Mouse (Mus musculus) midbrain, embryonic 12.5 days (tissue): ENCODE results near the gene Lrwd1. TPM values are rescaled to one million over a fixed set of nuclear protein-coding genes. Genes with fewer than 3 reads are reported as not detected.
"Not testable (repeated sequence)": the region's sequence is repeated elsewhere in the genome, so short reads cannot be mapped to it uniquely, and the experiment has no call there.

Experiments
- ATAC-seq: fragments of 200-750 bp; cut with Nextera tagmentation; 2 replicates; pipeline ENCODE4 v1.8.0; 2017; ENCODE audit warnings: low read depth, moderate TSS enrichment, moderate library complexity; ENCODE audit not compliant: low FRiP score
- H3K27ac ChIP-seq: fragments of 300-500 bp; sonication (generic); replicated peaks from 2 replicates; pipeline ENCODE4 v1.5.1; 2016; ENCODE audit warnings: mild to moderate bottlenecking
- H3K27me3 ChIP-seq: fragments of 300-500 bp; sonication (generic); 2 replicates; pipeline ENCODE4 v1.6.1; 2016; ENCODE audit warnings: mild to moderate bottlenecking
- H3K36me3 ChIP-seq: fragments of 300-500 bp; sonication (generic); 2 replicates; pipeline ENCODE4 v1.6.1; 2016
- H3K4me1 ChIP-seq: fragments of 300-500 bp; sonication (generic); 2 replicates; pipeline ENCODE4 v1.6.1; 2016
- H3K4me2 ChIP-seq: fragments of 300-500 bp; sonication (generic); replicated peaks from 2 replicates; pipeline ENCODE4 v1.6.1; 2016; ENCODE audit warnings: mild to moderate bottlenecking, moderate library complexity
- H3K4me3 ChIP-seq: fragments of 300-500 bp; sonication (generic); 2 replicates; pipeline ENCODE4 v1.5.1; 2016; ENCODE audit warnings: mild to moderate bottlenecking
- H3K9ac ChIP-seq: fragments of 300-500 bp; sonication (generic); replicated peaks from 2 replicates; pipeline ENCODE4 v1.6.1; 2016; ENCODE audit warnings: mild to moderate bottlenecking, moderate library complexity
- H3K9me3 ChIP-seq: fragments of 300-500 bp; sonication (generic); 2 replicates; pipeline ENCODE4 v1.6.1; 2016; ENCODE audit warnings: mild to moderate bottlenecking
- WGBS: fragments of 180-500 bp; shearing (Covaris S2); methylation state at CpG from one replicate; pipeline ENCODE4 v1.1.7; 2016; 5-methylcytosine and 5-hydroxymethylcytosine counted together
- polyA plus RNA-seq: library from polyadenylated mRNA; unstranded; fragments of >200 nt; fragmentation: Nextera tagmentation; extraction: Ambion mirVana; gene quantifications from 2 replicates; pipeline ENCODE4 v1.2.1, GENCODE M21; 2016

The Lrwd1 gene
- polyA plus RNA-seq, 1 experiment from 2014 or later: 41.4 TPM

GRCm38 (mm10) chr5:136144606-136145430, 8.9 kb upstream of the Lrwd1 start:
- no peak for ATAC-seq
- H3K4me2 ChIP-seq: no peak overlapping the region
- H3K27ac ChIP-seq: no peak overlapping the region
- no peaks in the 10 kb centered on the region for H3K9me3 ChIP-seq
- no peaks in the 10 kb centered on the region for H3K4me1 ChIP-seq
- 80% methylated on average over 12 of the region's 12 CpGs for WGBS
- peaks cover 27% of the 10 kb centered on the region for H3K36me3 ChIP-seq
- no peak overlapping the region for H3K9ac ChIP-seq
- no peak overlapping the region for H3K4me3 ChIP-seq
- no peaks in the 10 kb centered on the region for H3K27me3 ChIP-seq

DNA sequence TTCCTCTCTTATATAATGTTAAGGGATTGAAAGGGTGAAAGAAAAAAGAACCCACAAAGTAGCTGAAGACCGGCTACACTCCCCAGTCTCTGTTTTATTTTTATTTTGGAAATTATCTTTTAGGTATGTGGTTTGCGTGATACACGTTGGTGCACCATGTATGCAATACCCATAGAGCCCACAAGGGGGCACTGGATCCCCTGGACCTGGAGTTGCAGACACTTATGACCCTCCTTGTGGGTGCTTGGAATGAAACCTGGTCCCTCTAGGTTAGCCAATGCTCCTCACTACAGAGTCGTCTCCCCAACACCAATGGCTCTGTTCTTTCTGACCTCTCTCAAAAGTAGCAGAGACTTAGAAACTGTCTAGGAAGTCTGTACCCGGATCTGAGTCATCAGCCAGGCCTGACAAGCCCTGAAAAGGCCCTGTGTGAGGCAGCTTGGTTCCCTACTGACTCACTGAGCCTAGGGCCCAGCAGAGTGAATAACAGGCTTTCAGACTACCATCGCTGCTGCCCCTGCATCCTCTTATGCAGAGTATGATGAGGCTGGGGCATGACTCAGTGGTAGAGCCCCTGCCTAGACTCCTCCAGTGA, 7.4 kb upstream of the Lrwd1 start:
- Histone ChIP-seq H3K9me3 (no peaks in the 10 kb centered on the region), H3K4me1 (0 out of 2 replicates have a peak, but pooled peaks cover 2% of the 10 kb centered on the region), H3K9ac (no peak overlapping the region), H3K36me3 (peaks cover 33% of the 10 kb centered on the region), H3K27me3 (no peaks in the 10 kb centered on the region), H3K4me3 (no peak overlapping the region), H3K4me2 (no peak overlapping the region), H3K27ac (no peak overlapping the region)
- WGBS: 91% methylated on average over 6 of the region's 6 CpGs
- no peak for ATAC-seq

DNA sequence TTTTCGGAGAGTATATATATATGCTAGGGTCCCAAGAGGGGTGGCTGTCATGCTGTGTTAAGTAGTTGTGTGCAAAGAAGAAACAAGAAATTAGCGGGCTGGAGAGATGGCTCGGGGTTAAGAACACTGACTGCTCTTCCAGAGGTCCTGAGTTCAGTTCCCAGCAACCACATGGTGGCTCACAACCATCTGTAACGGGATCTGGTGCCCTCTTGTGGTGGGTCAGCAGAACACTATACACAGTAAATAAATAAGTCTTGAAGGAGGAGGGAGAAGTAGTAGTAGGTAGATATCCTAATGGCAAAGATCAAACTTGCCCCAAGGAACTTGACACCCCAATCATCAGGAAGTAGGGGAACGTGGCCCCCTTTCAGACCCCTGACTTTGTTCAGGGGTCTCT, 6.9 kb upstream of the Lrwd1 start:
- Histone ChIP-seq H3K4me1 (0 out of 2 replicates have a peak, but pooled peaks cover 4% of the 10 kb centered on the region), H3K27me3 (no peaks in the 10 kb centered on the region), H3K9me3 (no peaks in the 10 kb centered on the region), H3K27ac (no peak overlapping the region), H3K36me3 (peaks cover 33% of the 10 kb centered on the region), H3K4me3 (no peak overlapping the region), H3K9ac (no peak overlapping the region), H3K4me2 (no peak overlapping the region)
- 84% methylated on average over 5 of the region's 5 CpGs for WGBS
- ATAC-seq: no peak

- Histone ChIP-seq H3K9me3 (no peaks in the 10 kb centered on the region), H3K4me2 (no peak overlapping the region)
These were observed 4.2 kb upstream of the Lrwd1 start for GRCm38 (mm10) chr5:136140057-136140482.

DNA sequence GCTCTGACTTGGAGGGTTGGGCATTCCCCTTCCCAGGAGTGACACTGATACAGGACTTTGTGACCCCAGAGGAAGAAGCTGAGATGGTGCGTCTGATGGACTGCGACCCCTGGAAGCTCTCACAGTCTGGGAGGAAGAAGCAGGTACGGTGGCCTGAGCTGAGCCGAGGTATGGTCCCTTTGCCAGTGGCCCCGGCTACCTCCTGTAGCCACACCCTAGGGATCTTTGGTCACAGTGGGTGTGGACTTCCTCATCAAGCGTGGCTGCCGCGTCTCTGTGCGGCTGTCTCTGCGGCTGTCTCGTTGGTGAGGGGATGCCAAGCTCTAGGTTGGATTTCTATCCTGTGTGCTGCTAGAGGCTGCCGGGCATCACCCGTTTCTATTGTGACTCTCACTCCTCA, 3.5 kb upstream of the Lrwd1 start:
- Histone ChIP-seq H3K4me1 (peaks cover 23% of the 10 kb centered on the region), H3K36me3 (peaks cover 33% of the 10 kb centered on the region), H3K4me3 (no peak overlapping the region), H3K27me3 (no peaks in the 10 kb centered on the region), H3K27ac (no peak overlapping the region), H3K4me2 (no peak overlapping the region), H3K9ac (no peak overlapping the region), H3K9me3 (no peaks in the 10 kb centered on the region)
- 97% methylated on average over 13 of the region's 13 CpGs for WGBS
- ATAC-seq: no peak

More at GRCm38 (mm10) chr5:136140057-136140482, 4.2 kb upstream of the Lrwd1 start:
- Histone ChIP-seq H3K27me3 (no peaks in the 10 kb centered on the region), H3K4me3 (no peak overlapping the region), H3K36me3 (peaks cover 33% of the 10 kb centered on the region), H3K9ac (no peak overlapping the region), H3K4me1 (peaks cover 16% of the 10 kb centered on the region), H3K27ac (no peak overlapping the region)
- 90% methylated on average over 10 of the region's 10 CpGs for WGBS
- ATAC-seq: no peak

DNA sequence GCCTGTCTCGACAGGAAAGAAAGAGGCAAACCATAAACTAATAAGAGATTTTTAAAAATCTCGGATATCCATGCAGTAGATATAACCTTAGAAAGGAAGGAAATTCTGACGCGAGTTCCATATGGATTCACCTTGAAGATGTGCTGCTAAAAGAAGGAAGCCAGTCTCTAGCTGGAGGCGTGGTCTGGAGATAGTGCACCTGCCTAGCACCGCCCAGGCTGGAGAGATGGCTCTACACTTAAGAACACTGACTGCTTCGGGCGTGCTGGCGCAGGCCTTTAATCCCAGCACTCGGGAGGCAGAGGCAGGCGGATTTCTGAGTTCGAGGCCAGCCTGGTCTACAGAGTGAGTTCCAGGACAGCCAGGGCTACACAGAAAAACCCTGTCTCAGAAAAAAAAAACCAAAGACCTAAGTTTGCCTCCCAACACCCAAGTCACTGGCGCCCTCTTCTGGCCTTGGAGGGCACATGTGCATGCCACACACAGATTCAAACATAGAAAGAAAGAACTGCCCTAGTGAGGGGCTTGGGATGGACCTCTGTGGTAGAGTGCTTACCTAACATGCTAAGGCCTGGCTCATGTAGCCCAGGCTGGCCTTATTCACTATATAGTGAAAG, 1.9 kb upstream of the Lrwd1 start:
- Histone ChIP-seq H3K27me3 (no peaks in the 10 kb centered on the region), H3K9me3 (no peaks in the 10 kb centered on the region), H3K4me1 (peaks cover 24% of the 10 kb centered on the region), H3K27ac (no peak overlapping the region), H3K36me3 (peaks cover 44% of the 10 kb centered on the region), H3K4me2 (no peak overlapping the region), H3K9ac (no peak overlapping the region), H3K4me3 (no peak overlapping the region)
- WGBS: 71% methylated on average over 13 of the region's 13 CpGs
- no peak for ATAC-seq

- no peaks in the 10 kb centered on the region for H3K27me3 ChIP-seq
- WGBS: 8% methylated on average over 20 of the region's 20 CpGs
- no peaks in the 10 kb centered on the region for H3K9me3 ChIP-seq
- H3K27ac ChIP-seq: 0 out of 2 replicates have a peak overlapping the region, but pooled peaks have one; percentile 17
- H3K9ac ChIP-seq: peak overlapping the region; percentile 71
- 0 out of 2 replicates have a peak, but pooled peaks have one; percentile 32 for ATAC-seq
- H3K4me2 ChIP-seq: peak overlapping the region; percentile 91
- peak overlapping the region; percentile 74 for H3K4me3 ChIP-seq
- H3K36me3 ChIP-seq: peaks cover 46% of the 10 kb centered on the region
- H3K4me1 ChIP-seq: peaks cover 24% of the 10 kb centered on the region
These were observed 567 bp upstream of the Lrwd1 start for GRCm38 (mm10) chr5:136136292-136136990.

DNA sequence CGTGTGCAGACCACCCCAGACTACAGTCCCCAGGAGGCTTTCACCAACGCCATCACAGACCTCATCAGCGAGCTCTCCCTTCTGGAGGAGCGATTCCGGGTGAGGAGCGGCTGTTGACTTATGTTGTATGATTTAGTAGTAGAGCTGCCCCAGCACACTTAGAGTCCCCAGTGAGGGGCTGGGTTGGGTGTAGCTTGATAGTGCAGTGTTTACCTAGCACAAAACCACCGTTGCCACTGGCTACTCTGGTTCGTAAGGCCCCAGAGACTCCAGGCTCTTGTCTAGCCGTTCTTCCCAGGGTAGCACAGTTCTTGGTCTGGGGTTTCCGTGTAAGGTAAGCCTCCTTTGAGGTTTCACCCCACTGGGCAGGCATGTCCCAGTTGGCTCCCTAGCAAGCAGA, 13.7 kb downstream of the Lrwd1 start:
- Histone ChIP-seq H3K27ac (no peak overlapping the region), H3K9ac (no peak overlapping the region), H3K4me2 (no peak overlapping the region), H3K27me3 (no peaks in the 10 kb centered on the region), H3K4me3 (no peak overlapping the region), H3K36me3 (peaks cover 65% of the 10 kb centered on the region), H3K4me1 (peaks cover 13% of the 10 kb centered on the region), H3K9me3 (no peaks in the 10 kb centered on the region)
- WGBS: 88% methylated on average over 10 of the region's 10 CpGs
- ATAC-seq: no peak

DNA sequence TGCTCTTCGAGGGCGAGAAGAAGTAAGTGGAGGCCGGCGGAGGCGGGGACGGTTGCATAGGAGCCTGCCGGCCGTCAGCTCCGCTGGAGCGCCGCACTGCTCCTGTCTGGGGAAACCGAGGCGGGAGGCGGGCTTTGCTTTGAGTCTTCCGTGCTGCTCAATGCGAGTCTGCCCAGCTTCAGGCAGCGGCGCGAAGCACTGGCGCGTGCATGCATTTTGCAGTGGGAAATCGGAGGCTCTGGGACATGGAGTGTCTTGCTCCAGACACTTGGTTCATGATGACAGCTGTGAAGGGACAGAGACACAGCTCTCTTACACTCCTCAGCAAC, 19.1 kb downstream of the Lrwd1 start:
- Histone ChIP-seq H3K9me3 (no peaks in the 10 kb centered on the region), H3K4me1 (peaks cover 24% of the 10 kb centered on the region), H3K4me2 (peak overlapping the region; percentile 90), H3K27me3 (no peaks in the 10 kb centered on the region), H3K4me3 (peak overlapping the region; percentile 94), H3K36me3 (peaks cover 21% of the 10 kb centered on the region), H3K27ac (peak overlapping the region; percentile 70), H3K9ac (peak overlapping the region; percentile 94)
- under 1% methylated on average over 22 of the region's 22 CpGs for WGBS
- no peak; the same call in none of the 2 replicates for ATAC-seq

GRCm38 (mm10) chr5:136115891-136116783, 19.7 kb downstream of the Lrwd1 start, which contains the start of gene Polr2j:
TSS of gene Polr2j (plus strand) at chr5:136116631.
- H3K4me1 ChIP-seq: peaks cover 24% of the 10 kb centered on the region
- H3K9me3 ChIP-seq: no peaks in the 10 kb centered on the region
- H3K9ac ChIP-seq: peak within 1 kb of the TSS; percentile 94
- peak; percentile 95 for ATAC-seq
- H3K36me3 ChIP-seq: peaks cover 16% of the 10 kb centered on the region
- H3K27ac ChIP-seq: peak within 1 kb of the TSS; percentile 70
- WGBS: 3% methylated on average over 42 of the region's 42 CpGs
- peak within 1 kb of the TSS; percentile 90 for H3K4me2 ChIP-seq
- H3K4me3 ChIP-seq: peak within 1 kb of the TSS; percentile 94
- H3K27me3 ChIP-seq: no peaks in the 10 kb centered on the region

- not testable (repeated sequence) for H3K4me2 ChIP-seq, H3K27ac ChIP-seq, H3K4me3 ChIP-seq, H3K9ac ChIP-seq, H3K9me3 ChIP-seq, ATAC-seq, H3K36me3 ChIP-seq, H3K27me3 ChIP-seq
- peaks cover 23% of the 10 kb centered on the region for H3K4me1 ChIP-seq
- WGBS: 33% methylated on average over 4 of the region's 4 CpGs
These were observed 22.3 kb downstream of the Lrwd1 start for GRCm38 (mm10) chr5:136113546-136113945.
